Mouse (Mus musculus) intestine, postnatal 0 days (tissue): ENCODE results near the gene Hecw2. TPM values are rescaled to one million over a fixed set of nuclear protein-coding genes. Genes with fewer than 3 reads are reported as not detected.

ENCODE experiments used
- ATAC-seq: fragments of 200-750 bp; cut with Nextera tagmentation; 2 replicates; pipeline ENCODE4 v1.8.0; 2017; ENCODE audit warnings: mild to moderate bottlenecking, moderate TSS enrichment, moderate library complexity
- H3K27ac ChIP-seq: fragments of 300-500 bp; sonication (generic); 2 replicates; pipeline ENCODE4 v1.5.1; 2014; ENCODE audit warnings: mild to moderate bottlenecking, low read depth, low read length, moderate library complexity
- H3K27me3 ChIP-seq: fragments of 300-500 bp; sonication (generic); replicated peaks from 2 replicates; pipeline ENCODE4 v1.6.1; 2014; ENCODE audit warnings: low read length, mixed read lengths; ENCODE audit not compliant: control insufficient read depth, insufficient read depth
- H3K36me3 ChIP-seq: fragments of 300-500 bp; sonication (generic); 2 replicates; pipeline ENCODE4 v1.6.1; 2014; ENCODE audit warnings: mild to moderate bottlenecking, moderate library complexity; ENCODE audit not compliant: control insufficient read depth, insufficient read depth
- H3K4me1 ChIP-seq: fragments of 300-500 bp; sonication (generic); replicated peaks from 2 replicates; pipeline ENCODE4 v1.6.1; 2014; ENCODE audit warnings: antibody characterized with exemption, low read length, mixed read lengths; ENCODE audit not compliant: control insufficient read depth, insufficient read depth
- H3K4me2 ChIP-seq: fragments of 300-500 bp; sonication (generic); replicated peaks from 2 replicates; pipeline ENCODE4 v1.6.1; 2014; ENCODE audit warnings: low read depth, mild to moderate bottlenecking, moderate library complexity
- H3K4me3 ChIP-seq: fragments of 300-500 bp; sonication (generic); 2 replicates; pipeline ENCODE4 v1.5.1; 2014; ENCODE audit warnings: low read depth, low read length
- H3K9ac ChIP-seq: fragments of 300-500 bp; sonication (generic); 2 replicates; pipeline ENCODE4 v1.6.1; 2014; ENCODE audit warnings: mild to moderate bottlenecking, low read depth, low read length
- H3K9me3 ChIP-seq: fragments of 300-500 bp; sonication (generic); 2 replicates; pipeline ENCODE4 v1.6.1; 2016; ENCODE audit warnings: mixed run types; ENCODE audit not compliant: control insufficient read depth
- CTCF ChIP-seq: sonication (generic); IDR thresholded peaks from 2 replicates; pipeline ENCODE4 v1.5.1; 2016; ENCODE audit warnings: low read depth, mild to moderate bottlenecking, control low read depth, antibody characterized with exemption, moderate library complexity
- WGBS: fragments of 180-500 bp; shearing (Covaris S2); extraction: QIAGEN DNeasy Blood & Tissue Kit; methylation state at CpG from one replicate; pipeline ENCODE4 v1.1.7; 2014; 5-methylcytosine and 5-hydroxymethylcytosine counted together
- polyA plus RNA-seq: library from polyadenylated mRNA; unstranded; fragments of >200 nt; fragmentation: Nextera tagmentation; extraction: Ambion mirVana; gene quantifications from 2 replicates; pipeline ENCODE4 v1.2.1, GENCODE M21; 2015

Hecw2 gene
- polyA plus RNA-seq, result 0.69 and 0.92 TPM in 2 replicates

DNA sequence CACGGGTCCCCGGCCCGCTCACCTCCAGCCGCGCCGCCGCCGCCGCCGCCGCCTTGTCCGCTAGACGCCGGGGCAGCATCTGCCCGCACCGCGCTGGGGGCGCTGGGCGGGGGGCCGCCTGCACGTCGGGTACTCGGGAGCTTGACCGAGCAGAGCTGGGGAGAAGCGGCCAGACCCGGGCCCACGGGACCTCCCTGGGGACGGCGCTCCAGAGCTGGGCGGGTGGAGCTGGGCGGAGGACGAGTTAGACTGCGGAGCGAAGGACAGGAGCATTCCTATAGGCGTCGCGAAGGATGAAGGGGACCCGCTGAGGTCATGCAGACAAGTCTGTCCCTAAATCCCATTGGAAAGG, at the start of gene Hecw2:
Hecw2 (minus strand) TSS at position 215 of the 352 bp plus-strand sequence.
- Histone ChIP-seq H3K36me3 (no peaks in the 10 kb centered on the region), H3K4me1 (no peaks in the 10 kb centered on the region; the same call in 1 of the 2 replicates), H3K27ac (no peak within 1 kb of the TSS), H3K9ac (peak within 1 kb of the TSS; percentile 67), H3K9me3 (no peaks in the 10 kb centered on the region), H3K27me3 (peaks cover 23% of the 10 kb centered on the region), H3K4me2 (peak within 1 kb of the TSS; percentile 96), H3K4me3 (peak within 1 kb of the TSS; percentile 79)
- under 1% methylated on average over 38 of the region's 38 CpGs for WGBS
- no peak for TF ChIP-seq CTCF
- no peak for ATAC-seq

DNA sequence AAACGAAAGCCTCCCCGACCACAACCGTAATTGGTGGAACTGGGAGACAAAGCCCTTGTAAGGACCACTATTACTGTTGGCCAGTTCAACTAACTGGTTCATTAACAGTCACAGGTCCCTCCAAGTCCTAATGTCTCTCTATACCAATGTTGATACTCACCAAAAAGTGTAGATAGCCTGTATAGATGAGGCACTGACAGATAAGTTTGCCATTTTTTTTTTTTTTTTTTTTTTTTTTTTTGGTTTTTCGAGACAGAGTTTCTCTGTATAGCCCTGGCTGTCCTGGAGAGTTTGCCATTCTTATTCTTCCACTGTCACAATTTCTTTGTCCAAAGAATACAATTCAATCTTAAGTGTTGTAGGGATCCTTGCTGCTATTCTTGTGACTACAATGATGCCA, 47.8 kb upstream of the Hecw2 start:
- Histone ChIP-seq H3K4me1 (no peaks in the 10 kb centered on the region), H3K4me3 (no peak overlapping the region), H3K27ac (no peak overlapping the region), H3K4me2 (no peak overlapping the region), H3K36me3 (no peaks in the 10 kb centered on the region), H3K27me3 (no peaks in the 10 kb centered on the region), H3K9ac (no peak overlapping the region), H3K9me3 (no peaks in the 10 kb centered on the region)
- 95% methylated on average over 4 of the region's 4 CpGs for WGBS
- no peak for TF ChIP-seq CTCF
- ATAC-seq, result no peak

DNA sequence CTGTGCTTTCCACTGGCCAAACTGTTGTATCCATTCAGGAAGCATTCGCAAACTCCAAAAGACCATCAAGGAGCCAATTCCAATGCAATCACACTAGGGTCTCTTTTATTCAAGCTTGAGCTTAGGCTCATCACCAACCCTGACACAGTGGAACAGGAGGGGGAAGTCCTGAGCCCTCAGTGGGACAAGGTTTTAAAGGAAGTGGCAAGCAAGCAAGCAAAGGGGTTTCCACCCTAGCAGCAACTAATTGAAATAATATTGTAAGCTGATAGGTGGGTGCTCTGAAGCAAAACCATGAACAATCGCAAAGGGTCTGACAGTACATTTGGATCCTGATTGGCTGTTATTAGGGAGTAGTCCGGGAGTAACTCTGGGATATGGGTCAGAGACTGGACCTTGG, 25.3 kb upstream of the Hecw2 start:
- Histone ChIP-seq H3K27ac (no peak overlapping the region), H3K4me1 (no peaks in the 10 kb centered on the region), H3K9ac (no peak overlapping the region), H3K36me3 (no peaks in the 10 kb centered on the region), H3K4me2 (no peak overlapping the region), H3K9me3 (no peaks in the 10 kb centered on the region), H3K27me3 (no peaks in the 10 kb centered on the region), H3K4me3 (no peak overlapping the region)
- no peak for TF ChIP-seq CTCF
- WGBS, result 95% methylated on average over 3 of the region's 3 CpGs
- ATAC-seq, result no peak

DNA sequence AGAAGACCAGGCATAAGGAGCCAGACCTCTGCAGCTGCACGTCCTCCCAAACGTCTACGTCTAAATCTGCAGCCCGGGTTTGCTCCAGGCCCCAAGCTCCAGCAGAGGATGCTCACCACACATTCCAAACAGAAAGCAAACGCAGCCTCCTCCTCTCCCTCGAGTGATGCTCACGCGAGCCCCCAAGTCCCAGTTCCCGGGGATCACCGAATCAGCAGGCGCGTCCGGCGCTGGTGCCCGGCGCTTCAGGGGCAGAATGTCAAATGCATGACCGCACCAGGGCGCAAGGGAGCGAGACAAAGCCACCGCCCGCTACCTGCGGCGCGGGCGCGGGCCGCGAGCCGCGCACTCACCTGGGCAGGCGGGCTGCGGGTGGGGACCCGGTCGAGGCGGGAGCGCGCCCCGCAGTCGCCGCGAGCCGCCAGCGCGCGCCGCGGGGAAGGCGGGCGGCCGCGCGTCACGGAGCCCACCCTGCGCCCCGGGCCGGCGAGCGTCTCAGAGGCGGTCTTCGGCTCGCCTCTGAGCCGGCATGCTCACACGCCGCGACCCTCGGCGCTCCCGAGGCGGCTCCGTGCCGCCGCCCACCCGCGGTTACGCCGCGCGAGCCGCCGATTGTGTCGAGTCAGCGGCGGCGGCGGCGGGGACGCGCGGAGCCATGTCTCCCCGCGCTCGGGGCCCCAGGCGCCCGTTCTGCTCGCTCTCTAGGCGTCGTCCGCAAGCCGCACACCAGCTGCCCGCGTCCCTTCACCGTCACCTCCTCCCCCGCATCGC, 600 bp downstream of the Hecw2 start:
- H3K36me3 ChIP-seq, result no peaks in the 10 kb centered on the region
- under 1% methylated on average over 99 of the region's 104 CpGs for WGBS
- H3K27ac ChIP-seq, result no peak overlapping the region
- ATAC-seq, result peak; percentile 43; the same call in 1 of the 2 replicates
- H3K9ac ChIP-seq, result peak overlapping the region; percentile 67
- H3K27me3 ChIP-seq, result peaks cover 23% of the 10 kb centered on the region
- no peaks in the 10 kb centered on the region; the same call in 1 of the 2 replicates for H3K4me1 ChIP-seq
- TF ChIP-seq CTCF, result peak; percentile 29
- H3K4me2 ChIP-seq, result peak overlapping the region; percentile 96
- H3K4me3 ChIP-seq, result peak overlapping the region; percentile 79
- no peaks in the 10 kb centered on the region for H3K9me3 ChIP-seq

DNA sequence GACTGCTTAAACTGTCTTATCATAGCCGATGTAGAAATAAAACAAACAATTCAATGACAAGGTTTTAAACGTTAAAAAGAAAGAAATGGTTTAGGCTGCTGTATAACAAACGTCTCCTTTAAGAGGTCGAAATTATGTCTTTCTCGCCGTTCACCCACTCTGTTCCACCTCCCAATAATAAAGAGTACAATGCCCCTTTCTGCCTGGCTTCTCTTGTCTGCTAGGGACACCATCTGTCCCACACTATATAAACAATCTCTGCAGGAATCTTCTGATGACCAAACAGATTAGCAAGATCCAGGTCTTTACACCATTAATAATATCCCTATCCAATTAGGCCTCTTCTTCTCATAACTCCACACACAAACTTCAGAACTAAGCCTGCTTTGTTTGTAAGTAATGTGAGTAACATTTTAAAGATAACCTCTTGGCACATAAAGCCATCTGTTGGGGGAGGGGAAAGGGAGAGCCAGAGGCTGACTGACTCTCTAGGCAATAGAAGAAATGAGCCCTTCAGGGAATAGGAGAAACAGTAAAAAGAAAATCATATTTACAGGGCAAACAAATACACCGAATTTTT, 1.7 kb downstream of the Hecw2 start:
- H3K4me3 ChIP-seq, result no peak overlapping the region
- no peak overlapping the region for H3K27ac ChIP-seq
- no peaks in the 10 kb centered on the region; the same call in 1 of the 2 replicates for H3K4me1 ChIP-seq
- WGBS, result 42% methylated on average over 7 of the region's 7 CpGs
- H3K27me3 ChIP-seq, result peaks cover 23% of the 10 kb centered on the region
- H3K9me3 ChIP-seq, result no peaks in the 10 kb centered on the region
- ATAC-seq, result no peak
- TF ChIP-seq CTCF, result no peak
- H3K36me3 ChIP-seq, result no peaks in the 10 kb centered on the region
- no peak overlapping the region for H3K4me2 ChIP-seq
- H3K9ac ChIP-seq, result no peak overlapping the region

DNA sequence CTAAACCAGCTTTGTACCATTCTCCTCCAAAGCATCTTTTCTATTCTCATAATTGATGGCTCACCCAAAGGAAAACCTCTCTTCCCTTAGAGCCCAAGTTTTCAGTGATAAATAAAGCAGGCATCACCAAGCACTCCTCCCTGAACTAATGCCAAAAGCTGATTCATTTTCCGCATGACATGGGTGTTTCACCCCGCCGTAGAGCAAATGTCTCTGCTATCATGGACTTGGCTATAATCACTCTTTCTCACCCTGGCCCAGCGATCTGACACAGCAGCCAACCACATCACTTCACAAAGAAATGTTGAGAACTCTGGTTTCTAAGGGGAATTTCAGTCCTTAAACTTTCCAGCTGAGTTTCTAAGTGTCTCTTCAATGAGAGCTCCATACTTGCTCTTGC, 7.4 kb downstream of the Hecw2 start:
- no peak overlapping the region for H3K9ac ChIP-seq
- H3K9me3 ChIP-seq, result no peaks in the 10 kb centered on the region
- no peak for TF ChIP-seq CTCF
- no peak for ATAC-seq
- H3K4me1 ChIP-seq, result no peaks in the 10 kb centered on the region
- H3K27me3 ChIP-seq, result no peaks in the 10 kb centered on the region
- no peak overlapping the region for H3K27ac ChIP-seq
- H3K4me2 ChIP-seq, result no peak overlapping the region
- no peak overlapping the region for H3K4me3 ChIP-seq
- WGBS, result 70% methylated on average over 4 of the region's 4 CpGs
- H3K36me3 ChIP-seq, result no peaks in the 10 kb centered on the region
